Mouse (Mus musculus) spleen, adult 2 months (tissue): Measurements from ENCODE around the gene Ncapd3. TPM values are rescaled to one million over a fixed set of nuclear protein-coding genes. Genes with fewer than 3 reads are reported as not detected.

Source experiments
- DNase-seq, 2 experiments: peaks; one replicate each; pipeline versions ENCODE4 v3.0.0 to v3.0.0-alpha.2; 2012 to 2021; ENCODE audit warnings: low spot score in 2 of 2, low read depth in 1 of 2
- H3K27ac ChIP-seq: fragments of 200-500 bp; 2 replicates; pipeline ENCODE4 v1.5.1; 2012; ENCODE audit warnings: low read length, inconsistent platforms; ENCODE audit not compliant: insufficient read depth
- H3K27me3 ChIP-seq: fragments of 200-500 bp; 2 replicates; pipeline ENCODE4 v1.6.1; 2012; ENCODE audit warnings: mild to moderate bottlenecking, moderate library complexity, low read length, inconsistent platforms; ENCODE audit not compliant: control insufficient read depth, insufficient read depth
- H3K36me3 ChIP-seq: fragments of 200-500 bp; 2 replicates; pipeline ENCODE4 v1.6.1; 2012; ENCODE audit warnings: mild to moderate bottlenecking, low read length, inconsistent platforms; ENCODE audit not compliant: control insufficient read depth, insufficient read depth
- H3K4me1 ChIP-seq: fragments of 200-500 bp; 2 replicates; pipeline ENCODE4 v1.6.1; 2011; ENCODE audit warnings: inconsistent platforms; ENCODE audit not compliant: control insufficient read depth, insufficient read depth, insufficient read length
- H3K4me3 ChIP-seq: fragments of 200-500 bp; 2 replicates; pipeline ENCODE4 v1.5.1; 2011; ENCODE audit warnings: mild to moderate bottlenecking, inconsistent platforms; ENCODE audit not compliant: insufficient read depth, insufficient read length; ENCODE audit errors: extremely low read depth
- CTCF ChIP-seq: fragments of 200-500 bp; IDR thresholded peaks from 2 replicates; pipeline ENCODE4 v1.5.1; 2011; ENCODE audit warnings: mild to moderate bottlenecking, inconsistent platforms; ENCODE audit not compliant: insufficient read depth, insufficient read length, insufficient replicate concordance; ENCODE audit errors: extremely low read depth
- POLR2A ChIP-seq: fragments of 200-500 bp; IDR thresholded peaks from 2 replicates; pipeline ENCODE4 v1.6.1; 2011; ENCODE audit warnings: low read depth, low read length, inconsistent platforms
- WGBS: fragments of 180-500 bp; shearing (Covaris S2); methylation state at CpG from one replicate; pipeline ENCODE4 v1.1.7; 2018; 5-methylcytosine and 5-hydroxymethylcytosine counted together
- polyA plus RNA-seq: library from polyadenylated mRNA; depleted of rRNA; stranded (reverse); fragments of >200 nt; gene quantifications from 2 replicates; pipeline ENCODE4 v1.2.3, GENCODE M21; 2012

Ncapd3 gene
- polyA plus RNA-seq, 1 experiment: 17.2 TPM

GRCm38 (mm10) chr9:27009231-27009630 is 20.7 kb upstream of the Ncapd3 start:
- 92% methylated on average over 5 of the region's 5 CpGs for whole genome bisulfite sequencing
- Histone ChIP-seq H3K27me3 (no peaks in the 10 kb centered on the region), H3K36me3 (peaks cover 12% of the 10 kb centered on the region), H3K27ac (no peak overlapping the region), H3K4me3 (no peak overlapping the region), H3K4me1 (no peaks in the 10 kb centered on the region)
- DNase-seq: no peak
- TF ChIP-seq POLR2A (no peak), CTCF (no peak)

- no peak for DNase-seq
- Histone ChIP-seq H3K27me3 (0 out of 2 replicates have a peak, but pooled peaks cover 2% of the 10 kb centered on the region), H3K4me1 (no peaks in the 10 kb centered on the region), H3K4me3 (no peak overlapping the region), H3K36me3 (peaks cover 15% of the 10 kb centered on the region), H3K27ac (no peak overlapping the region)
- 92% methylated on average over 4 of the region's 4 CpGs for WGBS
- TF ChIP-seq POLR2A (no peak), CTCF (no peak)
Measured at GRCm38 (mm10) chr9:27011572-27011971, 18.4 kb upstream of the Ncapd3 start.

- peak in 1 of 2 experiments; percentile 43 for DNase-seq
- Histone ChIP-seq H3K36me3 (peaks cover 5% of the 10 kb centered on the region), H3K4me3 (no peak overlapping the region), H3K4me1 (peaks cover 3% of the 10 kb centered on the region; the same call in 1 of the 2 replicates), H3K27ac (no peak overlapping the region), H3K27me3 (peaks cover 4% of the 10 kb centered on the region; the same call in 1 of the 2 replicates)
- TF ChIP-seq POLR2A: no peak
- TF ChIP-seq CTCF: no peak
- 65% methylated on average over 10 of the region's 10 CpGs for WGBS
Measured at GRCm38 (mm10) chr9:27018961-27019360, 11.0 kb upstream of the Ncapd3 start.

GRCm38 (mm10) chr9:27023681-27024080 is 6.3 kb upstream of the Ncapd3 start:
- TF ChIP-seq POLR2A (no peak), CTCF (no peak)
- peaks cover 14% of the 10 kb centered on the region; the same call in 1 of the 2 replicates for H3K4me1 ChIP-seq
- peak; percentile 24 to 59 for DNase-seq
- H3K4me3 ChIP-seq: no peak overlapping the region
- H3K27me3 ChIP-seq: peaks cover 2% of the 10 kb centered on the region; the same call in 1 of the 2 replicates
- no peak overlapping the region for H3K27ac ChIP-seq
- H3K36me3 ChIP-seq: no peaks in the 10 kb centered on the region
- WGBS: 13% methylated on average over 4 of the region's 4 CpGs

GRCm38 (mm10) chr9:27026708-27027107 is 3.3 kb upstream of the Ncapd3 start:
- Histone ChIP-seq H3K27me3 (0 out of 2 replicates have a peak, but pooled peaks cover 3% of the 10 kb centered on the region), H3K36me3 (no peaks in the 10 kb centered on the region), H3K27ac (no peak overlapping the region), H3K4me1 (peaks cover 17% of the 10 kb centered on the region), H3K4me3 (no peak overlapping the region)
- WGBS: 2% methylated on average over 1 of the region's 1 CpGs
- DNase-seq: peak; percentile 61 to 76
- TF ChIP-seq POLR2A (no peak), CTCF (no peak)

GRCm38 (mm10) chr9:27029022-27029827 is 750 bp upstream of the Ncapd3 start:
- under 1% methylated on average over 50 of the region's 52 CpGs for WGBS

GRCm38 (mm10) chr9:27030763-27031100 is 757 bp downstream of the Ncapd3 start:
- no peaks in the 10 kb centered on the region for H3K36me3 ChIP-seq
- TF ChIP-seq POLR2A (no peak), CTCF (no peak)
- peak overlapping the region; percentile 92 for H3K4me3 ChIP-seq
- H3K4me1 ChIP-seq: peaks cover 14% of the 10 kb centered on the region
- H3K27ac ChIP-seq: 0 out of 2 replicates have a peak overlapping the region, but pooled peaks have one; percentile 30
- under 1% methylated on average over 17 of the region's 17 CpGs for WGBS
- DNase-seq: no peak
- H3K27me3 ChIP-seq: 0 out of 2 replicates have a peak, but pooled peaks cover 3% of the 10 kb centered on the region

More at GRCm38 (mm10) chr9:27029022-27029827, 750 bp upstream of the Ncapd3 start:
- peaks cover 14% of the 10 kb centered on the region for H3K4me1 ChIP-seq
- H3K27me3 ChIP-seq: 0 out of 2 replicates have a peak, but pooled peaks cover 3% of the 10 kb centered on the region
- H3K27ac ChIP-seq: peak overlapping the region; percentile 68
- DNase-seq: peak in 1 of 2 experiments; percentile 17
- H3K4me3 ChIP-seq: peak overlapping the region; percentile 82
- TF ChIP-seq POLR2A (no peak), CTCF (no peak)
- no peaks in the 10 kb centered on the region for H3K36me3 ChIP-seq
